Mouse (Mus musculus): ENCODE measurements around the gene Ccdc7a. TPM values are rescaled to one million over a fixed set of nuclear protein-coding genes. Genes with fewer than 3 reads are reported as not detected.

The Ccdc7a gene
- total RNA-seq, 2 experiments from 2014 or later, result not detected

DNA sequence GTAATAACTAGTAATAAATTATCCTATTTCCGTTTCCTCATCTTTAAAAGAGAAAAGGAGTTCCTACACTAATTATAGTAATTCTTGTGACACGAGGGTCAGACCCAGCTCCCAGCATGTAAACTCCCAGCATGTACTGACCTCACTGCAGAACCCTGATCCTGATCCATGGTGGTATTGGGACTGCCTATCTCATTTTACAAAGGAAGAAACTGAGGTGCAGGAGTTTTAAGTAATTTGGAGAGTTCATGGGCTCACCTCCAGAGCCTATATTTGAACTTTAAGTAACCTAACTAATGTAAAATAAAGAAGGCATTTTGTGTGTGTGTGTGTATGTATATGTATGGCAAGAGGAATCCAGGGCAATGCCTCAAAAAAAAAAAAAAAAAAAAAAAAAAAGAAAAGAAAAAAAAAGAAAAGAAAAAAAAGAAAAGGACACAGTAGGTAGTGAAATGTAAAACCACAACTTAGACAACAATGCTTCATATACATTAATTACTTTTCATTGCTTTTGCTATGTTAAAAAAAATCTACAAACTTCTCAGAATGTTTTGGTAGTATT, 378.8 kb downstream of the Ccdc7a start:
- DNase-seq, result no peak

DNA sequence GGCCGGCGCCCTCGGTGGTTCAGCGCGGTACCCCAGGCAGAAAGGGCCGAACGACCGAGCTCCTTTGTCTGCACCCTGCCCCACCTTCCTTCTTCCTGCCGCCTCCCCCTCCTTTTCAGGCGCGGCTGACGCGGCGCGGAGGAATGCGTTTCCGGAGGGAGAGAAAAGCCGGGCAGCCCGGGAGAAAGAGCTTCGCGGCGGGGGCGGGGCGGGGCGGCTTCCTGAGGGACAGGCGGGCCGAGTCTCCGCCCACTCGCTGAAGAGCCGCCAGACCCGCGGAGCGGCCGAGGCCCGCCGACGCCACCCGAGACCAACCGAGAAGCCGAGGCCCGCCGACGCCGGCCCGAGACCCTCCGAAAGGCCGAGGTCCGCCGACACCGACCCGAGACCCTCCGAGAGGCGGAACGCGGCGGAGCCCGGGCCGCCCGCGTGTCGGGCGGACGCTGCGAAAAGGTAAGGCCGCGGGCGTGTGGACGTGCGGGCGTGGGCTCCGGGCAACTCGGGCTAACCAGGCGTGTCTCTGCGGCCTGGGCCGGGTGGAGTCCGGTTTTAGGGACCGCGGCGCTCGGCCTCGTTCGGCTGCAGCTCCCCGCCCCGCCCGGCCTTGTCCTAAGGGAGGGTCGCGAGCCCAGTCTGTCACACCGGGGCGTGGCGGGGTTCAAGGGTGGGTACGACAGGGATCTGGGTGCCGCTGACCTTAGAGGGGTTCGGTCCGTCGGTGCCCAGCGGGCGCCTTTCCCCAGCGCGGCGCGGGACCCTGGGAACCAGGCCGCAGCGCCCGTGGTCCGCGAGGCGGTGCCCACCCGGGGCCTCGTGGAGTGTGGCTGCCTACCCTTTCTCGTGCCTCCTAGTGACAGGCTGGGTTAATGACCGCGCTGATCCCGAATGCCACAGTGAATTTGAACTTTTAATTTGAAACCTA, 379.5 kb downstream of the Ccdc7a start, which contains the start of gene Itgb1:
TSS of gene Itgb1 (plus strand) at position 148 of the 922 bp plus-strand sequence.
- DNase-seq, result peak; percentile 98

GRCm38 (mm10) chr8:128684609-128685506, 380.5 kb downstream of the Ccdc7a start:
- DNase-seq, result no peak

Other genes with a start within 250 kb of the Ccdc7a start
- gene Ccdc7b, start 1.6 kb upstream of the Ccdc7a start, total RNA-seq (2021), result not detected
- gene Gm10999, start 66.1 kb upstream of the Ccdc7a start, total RNA-seq (2021), result not detected
- gene 2610044O15Rik8, start 168.9 kb upstream of the Ccdc7a start, total RNA-seq (2021), result 10 to 100 TPM; 19.3 to 23.3 TPM